Mouse (Mus musculus) R1 (cell line): ENCODE measurements around the gene Dbp.

Experiments used
- DNase-seq: peaks from one replicate; pipeline ENCODE4 v3.0.0-alpha.2; 2018; ENCODE audit warnings: low read depth, low spot score

Gene Dbp

DNA sequence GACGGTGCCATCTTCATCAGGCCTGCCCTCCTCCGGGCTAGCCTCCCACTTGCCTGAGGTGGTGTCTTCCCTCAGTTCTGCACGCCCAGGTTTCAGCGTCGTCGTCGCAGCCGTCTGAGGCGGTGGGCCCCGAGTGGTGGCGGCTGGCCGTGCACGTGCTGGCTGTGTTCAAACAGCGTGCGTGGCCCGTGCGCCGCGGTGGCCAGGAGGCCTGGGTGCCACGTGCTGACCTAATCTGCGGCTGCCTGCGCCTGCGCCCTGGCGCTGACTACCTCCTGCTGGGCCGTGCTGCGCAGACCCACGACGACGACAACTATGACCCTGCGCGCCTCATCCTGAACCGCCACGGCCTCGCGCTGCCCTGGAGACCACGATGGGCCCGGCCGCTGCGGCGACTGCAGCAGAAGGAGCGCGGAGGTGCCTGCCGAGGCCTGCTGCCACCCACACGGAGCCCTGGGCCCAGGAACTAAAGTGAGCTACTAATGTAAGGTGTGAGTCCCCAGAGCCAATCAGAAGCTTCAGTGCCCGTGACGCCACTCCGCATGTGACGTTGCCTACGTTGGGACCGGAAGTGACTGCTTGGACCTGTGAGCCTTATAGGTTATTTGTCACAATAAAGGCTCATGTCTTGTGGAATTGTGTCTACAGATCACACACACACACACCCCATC is 10.8 kb upstream of the Dbp start, which contains the start of gene Sec1:
Gene Sec1 (minus strand): TSS at position 482 of the 671 bp plus-strand sequence.
- peak; percentile 67 for DNase-seq

DNA sequence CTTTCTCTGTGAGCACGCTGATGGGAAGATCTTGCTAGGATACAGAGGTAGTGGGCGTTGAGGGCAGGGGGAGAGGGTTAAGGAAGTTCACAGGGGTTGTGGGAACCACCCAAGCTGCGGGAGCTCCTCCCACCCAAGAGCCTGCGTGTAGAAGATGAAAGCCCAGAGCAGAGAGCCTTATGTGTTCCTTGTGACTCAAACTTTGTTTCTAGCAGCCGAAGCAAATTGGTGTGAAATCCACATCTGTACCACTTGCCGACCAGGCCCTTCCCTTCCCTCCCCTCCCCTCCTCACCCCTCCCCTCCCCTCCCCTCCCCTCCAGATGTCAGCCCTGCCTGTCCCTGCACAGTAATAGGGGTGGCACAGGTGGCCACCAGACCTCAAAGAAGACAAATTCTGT is 9.8 kb upstream of the Dbp start:
- no peak for DNase-seq

GRCm38 (mm10) chr7:45697894-45698293 is 7.0 kb upstream of the Dbp start:
- DNase-seq: no peak

GRCm38 (mm10) chr7:45699523-45700141 is 5.3 kb upstream of the Dbp start, which contains the start of gene Car11:
TSS of gene Car11 (plus strand) at chr7:45699843.
- DNase-seq: no peak

GRCm38 (mm10) chr7:45700301-45701015 is 4.4 kb upstream of the Dbp start:
- DNase-seq: peak; percentile 92

GRCm38 (mm10) chr7:45701072-45701471 is 3.8 kb upstream of the Dbp start:
- no peak for DNase-seq

DNA sequence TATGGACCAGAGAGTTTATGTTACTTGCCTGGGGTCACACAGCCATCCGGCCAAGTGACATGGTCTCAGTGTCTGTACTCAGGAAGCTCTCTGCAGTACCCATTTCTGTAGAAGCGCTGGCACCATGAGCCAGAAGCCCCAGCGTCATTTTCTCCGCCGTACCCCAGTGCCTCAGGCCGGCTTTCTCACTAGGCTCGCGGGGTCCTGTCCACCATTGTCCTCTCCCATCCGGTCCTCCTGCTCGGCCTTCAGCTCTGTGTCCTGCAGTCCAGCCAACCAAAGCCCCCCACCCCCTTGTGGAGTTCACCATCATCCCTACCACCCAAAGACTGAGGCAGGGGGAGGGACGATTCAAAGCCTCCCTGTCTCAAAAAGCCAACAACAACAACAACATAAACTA is 3.3 kb upstream of the Dbp start:
- no peak for DNase-seq

DNA sequence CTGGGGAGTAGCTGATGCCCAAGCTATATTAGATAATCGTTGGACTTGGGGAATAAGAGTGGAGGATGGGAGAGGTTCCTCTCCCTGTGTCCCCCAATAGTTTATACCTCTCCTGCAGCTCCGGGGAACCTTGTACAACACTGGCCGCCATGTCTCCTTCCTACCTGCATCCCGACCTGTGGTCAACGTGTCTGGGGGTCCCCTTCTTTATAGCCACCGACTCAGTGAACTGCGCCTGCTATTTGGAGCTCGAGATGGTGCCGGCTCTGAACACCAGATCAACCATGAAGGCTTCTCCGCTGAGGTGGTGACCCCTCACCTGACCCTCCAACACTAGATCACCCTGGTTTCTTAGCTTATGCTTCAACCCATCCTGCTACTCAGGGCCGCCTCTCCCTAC is 2.6 kb upstream of the Dbp start:
- DNase-seq: no peak

GRCm38 (mm10) chr7:45702809-45703520 is 1.9 kb upstream of the Dbp start:
- no peak for DNase-seq

GRCm38 (mm10) chr7:45703521-45704033 is 1.3 kb upstream of the Dbp start:
- no peak for DNase-seq

DNA sequence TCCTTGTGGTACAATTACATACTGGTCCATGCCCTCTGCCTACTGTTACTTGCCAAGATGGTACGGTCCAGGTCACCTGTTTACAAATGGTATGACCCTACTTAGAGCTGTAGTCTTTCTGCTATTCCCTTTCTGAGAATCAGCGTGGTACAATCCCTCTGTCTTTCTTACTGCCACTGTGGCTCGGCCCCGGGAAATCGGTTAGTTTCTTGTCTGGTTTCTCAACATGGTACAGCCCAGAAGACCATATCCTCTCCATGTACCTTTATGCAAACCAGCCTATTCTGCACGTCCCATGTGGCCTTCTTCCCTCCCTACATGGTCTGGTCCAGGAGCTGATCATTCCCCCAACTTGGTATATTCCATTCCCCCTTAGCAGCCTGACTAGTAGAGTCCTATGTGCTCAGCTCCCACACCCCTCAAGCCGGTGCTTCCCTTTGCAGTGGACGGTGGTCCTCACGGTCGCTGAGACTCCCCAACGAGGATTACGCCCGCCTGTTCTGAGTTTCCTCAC is 785 bp upstream of the Dbp start:
- peak; percentile 70 for DNase-seq

DNA sequence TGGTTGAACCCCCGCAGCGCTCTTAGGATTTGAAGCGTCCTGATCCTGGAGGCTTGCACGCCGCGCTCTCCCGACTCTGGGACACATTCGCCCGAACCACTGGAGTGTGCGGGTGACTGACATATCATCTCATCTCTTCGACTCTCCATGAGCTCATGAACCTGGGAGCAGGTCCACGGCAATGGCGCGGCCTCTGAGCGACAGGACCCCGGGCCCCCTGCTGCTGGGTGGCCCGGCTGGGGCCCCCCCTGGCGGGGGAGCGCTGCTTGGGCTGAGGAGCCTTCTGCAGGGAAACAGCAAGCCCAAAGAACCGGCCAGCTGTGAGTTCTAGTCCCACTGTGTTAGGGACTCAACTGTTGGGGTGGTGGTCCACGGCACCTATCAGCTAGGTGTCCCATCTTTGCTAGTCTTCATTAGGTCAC is 566 bp downstream of the Dbp start:
- DNase-seq: no peak

GRCm38 (mm10) chr7:45705873-45706281 is 989 bp downstream of the Dbp start:
- DNase-seq: peak; percentile 81

DNA sequence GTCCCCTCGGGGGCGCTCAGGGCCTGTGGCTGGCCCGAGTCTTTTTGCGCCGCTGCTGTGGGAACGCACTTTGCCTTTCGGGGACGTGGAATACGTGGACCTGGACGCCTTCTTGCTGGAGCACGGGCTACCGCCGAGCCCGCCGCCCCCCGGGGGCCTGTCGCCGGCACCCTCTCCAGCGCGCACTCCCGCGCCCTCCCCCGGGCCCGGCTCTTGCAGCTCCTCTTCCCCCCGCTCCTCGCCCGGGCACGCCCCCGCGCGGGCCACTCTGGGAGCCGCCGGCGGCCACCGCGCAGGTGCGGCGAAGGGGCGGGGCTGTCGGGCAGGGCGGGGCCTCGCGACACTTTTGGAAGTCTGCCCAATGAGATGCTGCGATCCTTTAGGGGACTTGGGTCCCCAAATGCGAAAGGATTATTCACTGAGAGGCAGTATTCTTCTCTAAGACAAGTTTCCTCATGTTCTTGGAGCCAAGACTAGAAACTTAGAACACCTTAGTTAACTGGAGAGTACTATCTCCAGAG is 1.9 kb downstream of the Dbp start:
- DNase-seq: peak; percentile 81

GRCm38 (mm10) chr7:45707375-45707967 is 2.6 kb downstream of the Dbp start:
- DNase-seq: peak; percentile 94

GRCm38 (mm10) chr7:45708221-45708761 is 3.4 kb downstream of the Dbp start:
- DNase-seq: peak; percentile 57

DNA sequence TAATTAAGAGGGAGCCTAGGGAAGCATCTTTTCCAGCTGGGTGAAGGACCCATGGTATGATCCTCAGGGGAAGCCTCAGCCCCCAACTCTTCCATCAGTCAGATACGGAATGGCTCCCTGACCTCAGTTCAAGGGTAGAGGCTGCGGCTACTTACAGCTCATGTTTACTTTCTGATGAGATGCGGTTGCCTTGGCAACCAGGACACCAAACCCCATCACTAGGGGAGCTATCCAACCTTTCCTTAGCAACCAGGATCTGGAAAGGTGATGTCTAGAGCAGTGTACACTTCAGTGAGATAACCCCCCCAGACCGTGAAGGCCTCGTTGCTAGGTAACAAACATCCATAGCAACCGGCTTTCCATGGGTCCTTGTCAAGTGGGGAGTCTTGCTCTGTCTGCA is 4.1 kb downstream of the Dbp start:
- DNase-seq: peak; percentile 90

- peak; percentile 39 for DNase-seq
Measured at GRCm38 (mm10) chr7:45709677-45710355, 4.9 kb downstream of the Dbp start.

GRCm38 (mm10) chr7:45710477-45711191 is 5.7 kb downstream of the Dbp start:
- no peak for DNase-seq
